Mouse (Mus musculus) erythroblast, embryonic 14.5 days (primary cell): ENCODE results near the gene Trmt13. TPM values are rescaled to one million over a fixed set of nuclear protein-coding genes. Genes with fewer than 3 reads are reported as not detected.
"Not testable (repeated sequence)": the region's sequence is repeated elsewhere in the genome, so short reads cannot be mapped to it uniquely, and the experiment has no call there.

ENCODE experiments used
- H3K27me3 ChIP-seq: 2 replicates; pipeline ENCODE4 v1.6.1; 2012; ENCODE audit warnings: inconsistent platforms; ENCODE audit not compliant: control insufficient read depth
- H3K36me3 ChIP-seq: 2 replicates; pipeline ENCODE4 v1.6.1; 2012; ENCODE audit warnings: mild to moderate bottlenecking, inconsistent platforms; ENCODE audit not compliant: control insufficient read depth
- H3K4me1 ChIP-seq: 2 replicates; pipeline ENCODE4 v1.6.1; 2012; ENCODE audit warnings: inconsistent platforms; ENCODE audit not compliant: control insufficient read depth
- H3K4me3 ChIP-seq: replicated peaks from 2 replicates; pipeline ENCODE3; 2012; ENCODE audit warnings: moderate library complexity, mild to moderate bottlenecking, inconsistent platforms
- H3K9me3 ChIP-seq: 2 replicates; pipeline ENCODE4 v1.6.1; 2012; ENCODE audit warnings: low read length, inconsistent platforms, mixed read lengths; ENCODE audit not compliant: control insufficient read depth
- GATA1 ChIP-seq: IDR thresholded peaks from 2 replicates; pipeline ENCODE4 v1.6.1; 2012; ENCODE audit warnings: low read length, inconsistent platforms, mixed read lengths
- TAL1 ChIP-seq: IDR thresholded peaks from 3 replicates; pipeline ENCODE4 v1.6.1; 2012; ENCODE audit warnings: low read length, inconsistent platforms, mixed read lengths
- polyA plus RNA-seq: library from polyadenylated mRNA; stranded (reverse); fragments of >175 nt; gene quantifications from 2 replicates; pipeline ENCODE4 v1.2.3, GENCODE M21; 2012

Gene Trmt13
- polyA plus RNA-seq, 1 experiment: 0.10 TPM

DNA sequence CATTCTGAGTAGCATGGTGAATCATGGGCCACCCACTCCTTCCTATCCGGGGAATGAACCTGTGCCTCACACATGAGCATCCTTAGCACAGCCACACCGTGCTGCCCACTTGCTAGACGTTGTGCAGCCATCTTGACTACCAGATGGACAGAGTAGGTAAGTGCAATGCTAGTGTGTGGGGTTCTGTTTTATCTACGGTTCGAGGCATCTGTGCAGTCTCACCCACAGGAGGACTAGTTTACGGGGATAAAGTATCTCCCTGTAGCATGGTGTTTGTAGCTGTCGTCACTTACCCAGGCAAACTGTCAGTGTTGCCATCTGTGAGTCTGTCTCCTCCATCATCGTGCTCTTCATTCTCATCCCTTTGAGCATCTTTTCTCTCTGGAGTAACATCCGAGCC lies 32.2 kb downstream of the Trmt13 start:
- peaks cover 71% of the 10 kb centered on the region for H3K36me3 ChIP-seq

DNA sequence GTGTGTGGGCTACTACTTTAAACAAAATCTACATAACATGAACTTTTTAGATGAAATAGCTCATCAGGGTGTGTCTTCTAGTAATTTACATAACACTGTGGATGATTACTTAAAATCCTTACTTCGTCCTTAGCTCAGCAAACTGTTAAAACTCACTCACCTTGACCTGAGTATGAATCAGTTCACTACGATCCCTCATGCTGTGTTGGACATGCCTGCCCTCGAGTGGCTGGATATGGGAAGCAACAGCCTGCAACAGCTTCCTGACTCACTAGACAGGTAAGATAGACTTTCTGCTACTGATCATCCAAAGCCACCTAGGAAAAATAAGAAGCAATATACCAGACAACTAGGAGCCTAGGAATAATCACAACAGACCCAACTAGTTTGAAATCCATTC lies 37.1 kb downstream of the Trmt13 start:
- Histone ChIP-seq H3K4me3 (no peak overlapping the region), H3K27me3 (no peaks in the 10 kb centered on the region), H3K9me3 (no peaks in the 10 kb centered on the region), H3K36me3 (peaks cover 33% of the 10 kb centered on the region), H3K4me1 (no peaks in the 10 kb centered on the region)
- TF ChIP-seq TAL1 (no peak), GATA1 (no peak)

More for the DNA sequence above, 32.2 kb downstream of the Trmt13 start:
- Histone ChIP-seq H3K4me3 (no peak overlapping the region), H3K27me3 (no peaks in the 10 kb centered on the region), H3K4me1 (no peaks in the 10 kb centered on the region), H3K9me3 (no peaks in the 10 kb centered on the region)
- TF ChIP-seq GATA1: no peak
- no peak for TF ChIP-seq TAL1

DNA sequence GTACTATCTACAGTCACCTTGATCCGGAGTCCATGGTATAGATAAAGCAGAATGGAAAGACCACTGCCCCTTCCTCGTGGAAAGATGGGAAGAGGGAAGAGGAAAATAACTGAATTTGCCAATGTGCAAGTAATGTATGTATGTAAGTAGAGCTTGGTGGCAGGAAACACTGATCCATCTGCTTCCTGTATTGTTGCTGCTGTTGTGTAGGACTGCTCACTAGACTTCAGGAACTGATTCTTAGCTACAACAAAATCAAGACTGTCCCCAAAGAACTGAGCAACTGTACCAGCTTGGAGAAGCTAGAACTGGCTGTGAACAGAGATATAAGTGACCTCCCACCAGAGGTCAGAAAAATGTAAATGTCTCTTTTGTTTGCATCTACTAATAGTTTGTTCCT lies 43.8 kb downstream of the Trmt13 start:
- Histone ChIP-seq H3K27me3 (peaks cover 2% of the 10 kb centered on the region; the same call in 1 of the 2 replicates), H3K9me3 (peaks cover 12% of the 10 kb centered on the region), H3K4me1 (no peaks in the 10 kb centered on the region), H3K36me3 (peaks cover 21% of the 10 kb centered on the region), H3K4me3 (no peak overlapping the region)
- no peak for TF ChIP-seq GATA1
- no peak for TF ChIP-seq TAL1

DNA sequence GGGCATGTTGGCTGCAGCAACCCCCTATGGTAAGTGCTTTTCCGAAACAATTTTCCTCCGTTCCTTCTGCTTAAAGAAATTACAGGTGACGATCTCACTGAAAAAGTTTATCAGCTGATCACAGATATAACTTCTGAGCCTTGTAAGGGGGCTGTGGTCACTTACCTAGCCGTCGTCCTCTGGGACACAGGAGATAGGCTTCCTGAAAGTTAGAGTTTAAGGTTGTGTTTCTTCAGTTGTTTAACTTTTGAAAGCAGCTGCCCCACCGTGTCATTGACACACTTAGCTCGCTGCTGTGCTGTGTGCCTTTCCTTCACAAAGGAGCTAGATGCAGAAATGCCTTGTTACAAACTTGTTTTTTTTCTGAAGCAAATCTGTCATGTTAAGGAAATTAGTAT lies 51.3 kb downstream of the Trmt13 start:
- Histone ChIP-seq H3K4me1 (peaks cover 29% of the 10 kb centered on the region), H3K27me3 (no peaks in the 10 kb centered on the region), H3K36me3 (peaks cover 19% of the 10 kb centered on the region), H3K9me3 (peaks cover 13% of the 10 kb centered on the region), H3K4me3 (peak overlapping the region; percentile 66)
- no peak for TF ChIP-seq TAL1
- TF ChIP-seq GATA1: no peak

DNA sequence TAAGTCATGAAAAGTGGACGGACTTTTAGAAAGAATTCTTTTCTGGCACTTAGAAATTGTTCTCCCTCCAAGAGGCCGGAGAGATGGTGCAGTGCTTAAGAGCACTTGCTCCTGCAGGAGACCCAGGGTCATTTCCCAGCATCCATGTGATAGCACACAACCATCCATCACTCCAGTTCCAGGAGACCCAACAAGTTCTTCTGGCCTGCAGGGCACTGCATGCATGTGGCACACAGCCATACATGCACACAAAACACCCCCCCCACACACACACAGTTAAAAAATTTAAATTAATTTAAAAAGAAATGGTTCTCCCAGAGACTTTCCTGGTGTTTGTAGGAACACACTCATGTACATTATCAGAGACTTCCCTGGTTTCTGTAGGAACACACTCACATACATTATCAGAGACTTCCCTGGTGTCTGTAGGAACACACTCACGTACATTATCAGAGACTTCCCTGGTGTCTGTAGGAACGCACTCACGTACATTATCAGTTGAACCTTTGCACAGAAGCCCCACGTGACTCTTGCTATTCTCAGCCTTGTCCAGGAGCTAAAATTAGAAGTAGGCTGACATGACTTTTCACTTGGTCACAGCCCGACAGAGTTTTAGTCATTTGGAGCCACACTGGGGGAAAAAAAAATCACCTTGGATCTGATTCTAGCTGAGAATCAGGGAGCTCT lies 51.8 kb downstream of the Trmt13 start, which contains the start of gene Lrrc39:
Lrrc39 (plus strand) TSS at position 566 of the 687 bp plus-strand sequence.
- Histone ChIP-seq H3K4me3 (peak within 1 kb of the TSS; percentile 66), H3K4me1 (peaks cover 29% of the 10 kb centered on the region), H3K36me3 (peaks cover 19% of the 10 kb centered on the region), H3K27me3 (no peaks in the 10 kb centered on the region), H3K9me3 (peaks cover 13% of the 10 kb centered on the region)
- TF ChIP-seq TAL1 (peak; percentile 70), GATA1 (peak; percentile 10; the same call in 1 of the 2 replicates)

DNA sequence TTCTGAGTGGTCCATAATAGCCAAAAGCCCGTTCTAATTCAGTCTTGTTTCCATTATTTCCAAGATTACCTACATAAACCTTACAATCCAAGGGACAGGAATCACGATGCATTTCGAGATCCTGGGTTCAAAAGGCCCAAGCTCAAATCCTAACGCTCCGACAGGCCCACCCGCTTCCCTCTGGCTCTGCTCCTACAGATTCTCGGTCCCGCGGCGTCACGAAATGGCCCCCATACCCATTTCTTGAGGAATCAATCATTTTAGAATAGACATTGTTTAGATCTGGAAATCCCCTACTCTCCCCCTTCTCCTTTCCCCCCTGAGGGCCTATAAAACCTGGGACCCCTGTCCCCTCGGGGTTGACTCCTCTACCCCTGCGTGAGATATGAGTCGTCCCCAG lies 53.1 kb downstream of the Trmt13 start:
- Histone ChIP-seq H3K4me1 (peaks cover 29% of the 10 kb centered on the region), H3K36me3 (peaks cover 12% of the 10 kb centered on the region)
- H3K4me3 ChIP-seq, H3K27me3 ChIP-seq, H3K9me3 ChIP-seq: not testable (repeated sequence)

DNA sequence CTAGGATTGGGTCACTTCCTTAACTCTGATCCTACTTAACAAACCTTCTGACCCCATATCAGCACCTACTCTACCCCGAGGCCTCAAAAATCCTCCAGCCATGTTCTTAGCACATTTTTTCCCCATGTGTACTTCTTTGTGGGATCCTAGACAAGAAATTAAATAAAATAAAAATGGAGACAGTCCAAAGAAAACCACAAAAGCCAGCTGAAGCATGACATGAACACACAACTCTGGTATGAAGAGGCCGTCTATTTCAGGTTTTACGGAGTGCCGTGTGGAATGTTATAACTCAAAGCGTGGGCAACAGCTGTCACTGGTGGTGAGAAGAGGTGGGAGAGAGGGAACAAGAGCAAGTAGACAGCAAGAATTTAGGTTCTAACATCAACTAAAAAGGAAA lies 63.0 kb downstream of the Trmt13 start:
- H3K9me3 ChIP-seq: peaks cover 2% of the 10 kb centered on the region; the same call in 1 of the 2 replicates
- H3K27me3 ChIP-seq: no peaks in the 10 kb centered on the region
- peaks cover 5% of the 10 kb centered on the region for H3K36me3 ChIP-seq
- H3K4me1 ChIP-seq: no peaks in the 10 kb centered on the region
- H3K4me3 ChIP-seq: no peak overlapping the region
- TF ChIP-seq GATA1 (no peak), TAL1 (no peak)

DNA sequence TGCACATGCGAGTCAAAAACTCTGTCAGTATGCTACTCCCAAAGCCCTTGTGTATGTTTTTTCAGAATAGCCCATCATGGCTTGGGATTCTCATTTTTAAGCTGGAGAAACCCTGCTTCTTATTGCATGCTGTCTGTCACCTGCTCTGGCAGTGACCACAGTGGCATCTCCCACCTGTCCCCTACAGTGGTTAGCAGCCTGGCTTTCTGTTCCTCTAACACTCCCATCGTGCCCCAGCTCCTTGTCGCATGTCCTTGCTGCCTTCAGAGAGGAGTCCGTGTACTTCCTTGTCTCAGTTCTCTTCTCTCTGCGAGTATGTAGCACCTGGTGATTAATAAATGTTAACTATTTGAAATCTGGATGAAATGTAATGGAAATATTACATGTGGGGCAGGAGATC lies 67.0 kb downstream of the Trmt13 start:
- no peaks in the 10 kb centered on the region for H3K27me3 ChIP-seq
- peaks cover 15% of the 10 kb centered on the region for H3K36me3 ChIP-seq
- TF ChIP-seq GATA1 (no peak), TAL1 (no peak)
- no peak overlapping the region for H3K4me3 ChIP-seq
- H3K4me1 ChIP-seq: no peaks in the 10 kb centered on the region
- H3K9me3 ChIP-seq: peaks cover 2% of the 10 kb centered on the region; the same call in 1 of the 2 replicates

DNA sequence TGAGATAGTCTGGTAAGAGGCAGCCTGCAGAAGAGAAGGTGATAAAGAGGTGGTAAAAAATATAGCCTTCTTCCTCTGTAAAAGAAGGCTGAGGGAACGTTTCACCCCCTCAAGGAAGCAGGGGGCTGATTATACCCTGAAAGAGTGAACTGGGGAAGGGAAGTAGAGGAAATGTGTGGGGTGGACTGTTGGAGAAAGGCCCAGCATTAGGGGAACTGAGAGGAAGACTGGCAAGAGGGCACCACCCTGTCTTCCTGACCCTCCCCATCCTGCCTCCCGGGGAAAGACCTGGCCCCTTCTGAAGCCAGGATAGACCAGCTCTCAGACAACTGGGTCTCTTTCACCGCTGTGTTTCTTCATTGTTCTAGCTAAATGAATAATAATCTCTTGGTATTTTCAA lies 71.9 kb downstream of the Trmt13 start:
- Histone ChIP-seq H3K4me3 (no peak overlapping the region), H3K36me3 (peaks cover 27% of the 10 kb centered on the region), H3K27me3 (no peaks in the 10 kb centered on the region), H3K9me3 (no peaks in the 10 kb centered on the region), H3K4me1 (no peaks in the 10 kb centered on the region)
- TF ChIP-seq TAL1: no peak
- no peak for TF ChIP-seq GATA1

DNA sequence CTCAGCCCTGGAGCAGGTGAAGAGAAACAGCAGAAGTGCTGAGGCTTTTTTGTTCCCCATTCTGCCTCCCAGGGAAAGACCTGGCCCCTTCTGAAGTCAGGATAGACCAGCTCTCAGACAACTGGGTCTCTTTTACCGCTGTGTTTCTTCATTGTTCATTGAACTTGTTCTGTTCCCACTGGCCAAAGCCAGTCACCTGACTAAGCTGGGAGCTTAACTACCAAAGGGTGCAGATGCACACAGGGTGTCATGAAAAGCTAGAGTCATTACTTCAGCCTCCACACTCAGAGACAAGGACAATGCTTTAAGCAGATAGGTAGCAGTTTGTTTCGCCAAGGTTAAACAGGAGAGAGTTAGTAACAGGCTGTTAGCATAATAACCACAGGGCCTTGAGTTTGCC lies 72.3 kb downstream of the Trmt13 start:
- no peaks in the 10 kb centered on the region for H3K27me3 ChIP-seq
- TF ChIP-seq TAL1 (no peak), GATA1 (no peak)

More for the DNA sequence above, 72.3 kb downstream of the Trmt13 start:
- H3K4me1 ChIP-seq: no peaks in the 10 kb centered on the region
- peaks cover 26% of the 10 kb centered on the region for H3K36me3 ChIP-seq
- no peak overlapping the region for H3K4me3 ChIP-seq
- H3K9me3 ChIP-seq: no peaks in the 10 kb centered on the region
